Mouse (Mus musculus): ENCODE measurements around the gene Rnf24. TPM values are rescaled to one million over a fixed set of nuclear protein-coding genes. Genes with fewer than 3 reads are reported as not detected.

Gene Rnf24
- polyA plus RNA-seq, 1 experiment, result 3.6 TPM

- no peak for TF ChIP-seq POLR2A (IDR thresholded peaks at IDR 0.05; ENCODE audit: borderline replicate concordance, extremely low read depth, low read depth, low read length)
- no peak for TF ChIP-seq CTCF (IDR thresholded peaks at IDR 0.05; ENCODE audit: insufficient read depth, low read length)
- Histone ChIP-seq H3K4me3 (replicated peaks; ENCODE audit: extremely low read depth, low read depth, low read length) (no peak overlapping the region), H3K4me1 (ENCODE audit: control insufficient read depth, insufficient read depth, low read length) (no peaks in the 10 kb centered on the region)
- DNase-seq, result no peak
- 81% methylated on average over 1 of the region's 1 CpGs for WGBS
Observed at GRCm38 (mm10) chr2:131281596-131281995, 71.1 kb downstream of the Rnf24 start.

- TF ChIP-seq POLR2A (IDR thresholded peaks at IDR 0.05; ENCODE audit: borderline replicate concordance, extremely low read depth, low read depth, low read length), result no peak
- no peak for TF ChIP-seq CTCF (IDR thresholded peaks at IDR 0.05; ENCODE audit: insufficient read depth, low read length)
- Histone ChIP-seq H3K4me3 (replicated peaks; ENCODE audit: extremely low read depth, low read depth, low read length) (no peak overlapping the region), H3K4me1 (ENCODE audit: control insufficient read depth, insufficient read depth, low read length) (no peaks in the 10 kb centered on the region)
- DNase-seq, result no peak
- 74% methylated on average over 5 of the region's 5 CpGs for WGBS
Observed at GRCm38 (mm10) chr2:131276722-131277121, 76.0 kb downstream of the Rnf24 start.

- TF ChIP-seq POLR2A (IDR thresholded peaks at IDR 0.05; ENCODE audit: borderline replicate concordance, extremely low read depth, low read depth, low read length) (no peak), CTCF (IDR thresholded peaks at IDR 0.05; ENCODE audit: insufficient read depth, low read length) (no peak)
- no peak overlapping the region for H3K4me3 ChIP-seq (replicated peaks; ENCODE audit: extremely low read depth, low read depth, low read length)
- DNase-seq, result no peak
- no peaks in the 10 kb centered on the region for H3K4me1 ChIP-seq (ENCODE audit: control insufficient read depth, insufficient read depth, low read length)
- WGBS, result 75% methylated on average over 3 of the region's 3 CpGs
Observed at GRCm38 (mm10) chr2:131275493-131275892, 77.2 kb downstream of the Rnf24 start.

GRCm38 (mm10) chr2:131265056-131265455, 87.6 kb downstream of the Rnf24 start:
- WGBS, result 74% methylated on average over 2 of the region's 2 CpGs

GRCm38 (mm10) chr2:131264027-131264426, 88.7 kb downstream of the Rnf24 start:
- H3K4me3 ChIP-seq (replicated peaks; ENCODE audit: extremely low read depth, low read depth, low read length), result no peak overlapping the region
- no peak for TF ChIP-seq POLR2A (IDR thresholded peaks at IDR 0.05; ENCODE audit: borderline replicate concordance, extremely low read depth, low read depth, low read length)
- no peak for TF ChIP-seq CTCF (IDR thresholded peaks at IDR 0.05; ENCODE audit: insufficient read depth, low read length)
- peaks cover 7% of the 10 kb centered on the region for H3K4me1 ChIP-seq (ENCODE audit: control insufficient read depth, insufficient read depth, low read length)
- DNase-seq, result no peak
- WGBS, result 56% methylated on average over 6 of the region's 6 CpGs

More at GRCm38 (mm10) chr2:131265056-131265455, 87.6 kb downstream of the Rnf24 start:
- no peak for DNase-seq
- Histone ChIP-seq H3K4me3 (replicated peaks; ENCODE audit: extremely low read depth, low read depth, low read length) (no peak overlapping the region), H3K4me1 (ENCODE audit: control insufficient read depth, insufficient read depth, low read length) (peaks cover 7% of the 10 kb centered on the region)
- TF ChIP-seq POLR2A (IDR thresholded peaks at IDR 0.05; ENCODE audit: borderline replicate concordance, extremely low read depth, low read depth, low read length) (no peak), CTCF (IDR thresholded peaks at IDR 0.05; ENCODE audit: insufficient read depth, low read length) (no peak)

- H3K4me1 ChIP-seq (ENCODE audit: control insufficient read depth, insufficient read depth, low read length), result peaks cover 7% of the 10 kb centered on the region
- H3K4me3 ChIP-seq (replicated peaks; ENCODE audit: extremely low read depth, low read depth, low read length), result peak overlapping the region; percentile 91
- TF ChIP-seq POLR2A (IDR thresholded peaks at IDR 0.05; ENCODE audit: borderline replicate concordance, extremely low read depth, low read depth, low read length) (no peak), CTCF (IDR thresholded peaks at IDR 0.05; ENCODE audit: insufficient read depth, low read length) (no peak)
- WGBS, result under 1% methylated on average over 59 of the region's 59 CpGs
- DNase-seq, result peak; percentile 21
Observed at GRCm38 (mm10) chr2:131262680-131263670, 89.7 kb downstream of the Rnf24 start.

GRCm38 (mm10) chr2:131262213-131262672, 90.4 kb downstream of the Rnf24 start, which contains the start of gene Pank2:
Gene Pank2, plus strand, starts transcription at chr2:131262495.
- Histone ChIP-seq H3K4me3 (replicated peaks; ENCODE audit: extremely low read depth, low read depth, low read length) (peak within 1 kb of the TSS; percentile 91), H3K4me1 (ENCODE audit: control insufficient read depth, insufficient read depth, low read length) (peaks cover 7% of the 10 kb centered on the region)
- DNase-seq, result peak; percentile 96
- TF ChIP-seq POLR2A (IDR thresholded peaks at IDR 0.05; ENCODE audit: borderline replicate concordance, extremely low read depth, low read depth, low read length) (peak; percentile 83; the same call in 1 of the 2 replicates), CTCF (IDR thresholded peaks at IDR 0.05; ENCODE audit: insufficient read depth, low read length) (no peak)
- under 1% methylated on average over 49 of the region's 49 CpGs for WGBS

- Histone ChIP-seq H3K4me3 (replicated peaks; ENCODE audit: extremely low read depth, low read depth, low read length) (peak overlapping the region; percentile 85), H3K4me1 (ENCODE audit: control insufficient read depth, insufficient read depth, low read length) (peaks cover 7% of the 10 kb centered on the region)
- no peak for DNase-seq
- TF ChIP-seq CTCF (IDR thresholded peaks at IDR 0.05; ENCODE audit: insufficient read depth, low read length) (no peak), POLR2A (IDR thresholded peaks at IDR 0.05; ENCODE audit: borderline replicate concordance, extremely low read depth, low read depth, low read length) (no peak)
- 5% methylated on average over 10 of the region's 10 CpGs for WGBS
Observed at GRCm38 (mm10) chr2:131261481-131262212, 91.0 kb downstream of the Rnf24 start.
